Mouse (Mus musculus): ENCODE data around the gene Cavin4.

Cavin4 gene

DNA sequence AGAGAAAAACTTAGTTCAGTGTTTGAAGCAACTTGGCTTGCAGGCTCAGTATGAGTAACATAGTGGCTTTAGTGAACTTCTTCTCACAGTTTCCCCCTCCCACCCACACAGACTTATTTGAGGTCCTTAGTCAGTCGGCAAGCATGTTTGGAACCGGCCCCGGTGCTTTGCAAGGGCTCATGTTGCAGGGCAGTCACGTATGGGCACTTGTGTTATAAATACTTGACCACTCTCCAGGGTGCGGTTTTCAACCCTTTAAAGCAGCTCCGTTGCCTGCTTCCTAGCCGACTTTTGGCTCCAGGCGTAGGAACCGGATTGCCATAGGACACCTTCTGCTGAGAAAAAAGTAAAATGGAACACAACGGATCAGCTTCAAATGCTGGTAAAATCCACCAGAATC, at the start of gene Cavin4:
Gene Cavin4, plus strand, starts transcription at position 244 of the 400 bp plus-strand sequence.
- DNase-seq = no peak

DNA sequence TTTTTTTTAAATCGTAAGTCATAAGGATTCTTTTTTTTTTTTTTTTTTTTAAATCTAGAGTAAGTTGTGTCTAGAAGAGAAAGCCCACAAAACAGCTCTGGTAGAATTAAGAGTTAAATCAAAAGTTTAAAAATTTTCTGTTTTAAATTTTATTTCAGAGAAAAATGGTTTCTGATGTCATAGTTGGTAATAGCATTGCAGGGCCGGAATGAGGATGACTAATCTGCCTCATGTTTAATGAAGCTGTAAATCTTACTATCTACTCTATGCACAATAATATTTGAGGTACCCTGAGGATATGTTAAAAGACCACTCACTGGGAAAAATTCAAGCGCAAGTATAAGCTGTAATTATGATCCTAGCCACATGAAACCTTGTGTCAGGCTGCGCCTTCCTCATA, 47.8 kb upstream of the Cavin4 start:
- DNase-seq = no peak

DNA sequence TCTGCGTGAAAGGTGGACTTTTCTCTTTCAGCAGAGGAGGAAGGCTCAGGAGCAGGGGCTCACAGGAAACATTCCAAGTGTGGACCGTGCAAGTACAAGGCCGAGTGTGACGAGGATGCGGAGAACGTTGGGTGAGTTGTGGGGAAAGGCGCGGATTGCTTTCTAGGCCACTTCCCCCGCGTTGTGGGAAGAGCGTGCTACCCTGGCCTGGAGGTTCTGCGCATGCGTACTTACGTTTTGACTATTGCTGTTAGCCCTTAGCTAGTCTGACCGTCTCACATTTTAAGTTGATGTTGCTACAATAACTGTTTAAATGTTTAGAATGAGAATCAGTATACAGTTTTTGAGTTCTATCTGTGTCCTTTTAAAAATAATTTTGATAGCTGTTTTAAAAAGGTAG, 46.1 kb upstream of the Cavin4 start:
- DNase-seq = no peak

DNA sequence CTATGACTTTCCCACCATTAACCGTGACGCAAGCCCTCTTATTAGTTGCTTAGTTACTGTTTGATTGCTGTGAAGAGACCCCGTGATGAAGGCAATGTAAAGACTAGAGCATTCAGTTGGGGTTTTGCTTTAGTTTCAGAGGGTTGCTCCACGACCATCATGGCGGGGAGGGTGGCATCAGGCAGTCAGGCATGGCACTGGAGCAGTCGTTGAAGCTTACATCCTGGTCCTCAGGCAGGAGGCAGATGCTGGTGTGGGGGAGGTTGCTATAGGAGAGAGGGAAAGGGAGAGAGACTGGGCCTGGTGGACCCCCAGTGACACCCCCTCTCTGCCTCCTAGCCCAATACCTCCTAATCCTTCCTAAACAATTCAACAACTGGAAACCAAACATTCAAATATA, 43.2 kb upstream of the Cavin4 start:
- DNase-seq = no peak

DNA sequence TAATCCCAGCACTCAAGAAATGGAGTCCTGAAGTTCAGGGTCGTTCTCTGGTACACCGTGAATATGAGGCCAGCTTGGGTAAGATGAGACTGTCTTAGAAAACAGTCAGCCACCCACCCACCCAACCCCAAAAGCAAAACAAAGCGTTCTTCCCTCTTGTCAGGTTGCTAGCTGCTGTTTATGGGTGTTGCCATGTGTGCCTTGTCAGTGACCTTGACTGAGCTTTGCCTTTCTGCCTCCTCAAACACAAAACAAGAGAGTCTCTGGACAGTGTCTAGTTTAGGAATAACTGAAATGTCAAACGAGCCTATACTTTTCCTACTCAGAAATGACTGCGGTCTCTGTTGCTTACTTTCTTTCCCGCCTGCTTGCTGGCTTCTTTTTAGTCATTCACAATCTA, 41.1 kb upstream of the Cavin4 start:
- no peak for DNase-seq

DNA sequence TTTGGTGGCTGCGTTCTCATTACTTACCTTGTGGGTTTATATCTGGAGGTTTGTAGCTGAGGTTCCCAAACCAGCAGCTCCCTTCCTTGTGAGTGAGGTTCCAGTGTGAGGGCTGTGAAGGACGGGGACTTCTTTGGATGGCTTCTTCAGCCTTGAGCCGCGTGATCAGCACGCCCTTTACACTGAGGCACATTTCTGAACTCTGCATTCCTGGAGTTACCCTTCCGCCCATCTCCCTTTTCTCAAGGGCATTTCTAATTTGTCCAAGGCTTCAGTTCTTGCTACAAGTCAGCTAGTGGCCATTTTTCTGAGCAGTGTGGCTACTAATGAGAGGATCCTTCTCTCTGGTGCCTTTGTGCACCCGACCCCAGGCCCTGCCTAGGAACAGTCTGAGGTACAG, 40.4 kb upstream of the Cavin4 start:
- DNase-seq = no peak

DNA sequence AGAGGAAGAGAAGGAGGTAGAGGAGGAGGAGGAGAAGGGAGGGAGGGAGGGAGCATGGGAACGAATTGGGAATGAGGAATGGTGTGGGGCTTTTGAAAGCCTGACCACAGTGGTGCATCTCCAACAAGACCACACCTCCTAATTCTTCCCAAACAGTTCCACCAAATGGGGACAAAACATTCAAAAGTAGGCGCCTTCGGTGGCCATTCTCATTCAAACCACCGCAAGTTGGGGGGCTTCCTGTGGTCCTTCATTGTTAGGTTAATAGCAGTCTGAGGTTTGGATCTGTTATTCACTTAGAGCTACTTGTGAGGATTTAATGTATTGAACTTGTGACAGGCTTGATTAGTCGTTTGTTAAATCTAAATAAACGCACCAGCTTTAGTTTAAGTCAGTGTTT, 38.4 kb upstream of the Cavin4 start:
- no peak for DNase-seq

DNA sequence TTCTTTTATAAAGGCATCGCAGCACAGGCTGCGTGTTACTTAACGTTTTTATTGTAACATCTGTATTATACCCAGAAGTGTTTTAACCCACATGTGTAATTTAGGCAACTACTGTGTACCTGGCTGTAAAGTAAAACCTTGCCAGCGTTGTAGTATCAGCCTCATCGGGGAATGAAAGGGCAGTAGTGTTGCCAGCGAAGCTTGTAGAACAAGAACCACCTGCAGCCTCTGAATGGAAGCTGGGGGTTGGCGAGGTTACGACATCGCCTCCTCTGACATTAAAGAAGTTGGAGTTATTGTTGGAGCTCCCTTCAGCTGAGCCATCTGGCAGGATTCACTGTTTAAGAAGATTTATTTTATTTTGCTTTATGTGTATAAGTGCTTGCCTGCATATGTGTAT, 37.5 kb upstream of the Cavin4 start:
- no peak for DNase-seq

DNA sequence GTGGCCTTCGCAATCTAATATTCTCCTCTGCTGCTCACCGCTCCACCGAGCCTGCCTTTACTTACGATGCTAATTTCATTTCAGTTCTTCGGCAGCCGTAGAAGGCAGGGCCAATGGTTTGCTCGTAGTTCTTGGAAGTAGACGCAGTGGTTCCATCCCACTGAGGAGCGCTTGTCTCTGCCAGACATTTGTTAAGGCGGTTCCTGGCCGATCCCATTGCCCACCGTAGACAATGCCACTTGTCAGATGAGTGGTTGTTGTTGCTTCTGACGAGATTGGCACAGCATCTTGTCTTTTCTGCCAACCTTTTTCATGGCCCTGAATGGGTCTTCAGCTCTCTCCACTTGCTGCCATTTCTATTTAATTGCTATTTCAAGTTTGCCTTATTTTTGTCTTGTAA, 33.9 kb upstream of the Cavin4 start:
- DNase-seq = no peak

DNA sequence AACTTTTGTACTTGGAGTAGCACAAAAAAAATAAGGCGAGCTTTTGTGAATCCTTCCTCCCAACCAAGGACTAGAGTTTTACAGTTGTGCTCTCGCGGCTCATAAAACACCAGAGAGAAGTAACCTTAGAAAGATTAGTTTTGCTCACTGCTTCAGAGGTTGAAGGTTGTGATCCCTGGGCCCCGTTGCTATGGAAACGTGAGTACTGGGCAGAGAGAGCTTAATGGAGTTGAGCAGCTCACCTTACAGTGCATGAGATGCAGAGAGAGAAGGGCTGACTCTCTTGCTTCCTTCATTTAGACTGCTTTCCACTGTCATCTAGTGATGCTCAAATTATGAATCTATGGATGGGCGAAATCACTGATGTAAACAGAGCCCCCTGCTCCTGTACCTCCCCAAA, 29.8 kb upstream of the Cavin4 start:
- no peak for DNase-seq

DNA sequence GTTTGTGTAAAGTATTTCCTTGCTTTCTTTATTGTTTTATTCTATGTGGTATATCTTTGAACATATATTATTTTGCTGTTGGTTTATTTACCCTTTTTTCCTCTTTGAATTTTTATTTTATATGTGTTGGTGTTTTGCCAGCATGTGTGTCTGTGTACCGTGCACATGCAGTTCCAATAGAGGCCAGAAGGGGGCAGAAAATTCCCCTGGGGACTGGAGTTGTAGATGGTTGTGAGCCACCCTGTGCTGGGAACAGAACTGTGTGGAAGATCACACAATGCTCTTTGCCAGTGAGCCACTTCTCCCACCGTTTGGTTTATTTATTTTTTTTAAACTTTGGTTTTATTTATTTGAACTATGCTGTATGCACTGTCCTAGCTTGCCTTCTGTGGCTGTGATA, 29.3 kb upstream of the Cavin4 start:
- DNase-seq = no peak

DNA sequence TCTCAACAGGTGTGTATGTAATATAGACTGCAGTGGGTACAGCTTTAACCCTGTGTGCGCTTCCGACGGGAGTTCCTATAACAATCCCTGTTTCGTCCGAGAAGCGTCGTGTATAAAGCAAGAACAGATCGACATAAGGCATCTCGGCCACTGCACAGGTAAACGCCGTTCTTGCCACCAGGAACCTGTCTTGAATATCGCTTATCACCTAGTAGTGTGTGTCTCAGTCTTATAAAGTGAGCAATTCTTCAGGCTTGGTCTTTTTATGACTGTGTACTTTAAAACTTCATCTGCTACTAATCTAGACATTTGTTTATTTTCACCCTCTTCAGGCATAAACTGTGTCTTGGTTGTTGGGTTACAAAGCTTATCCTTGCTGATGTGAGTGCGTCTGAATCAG, 26.5 kb upstream of the Cavin4 start:
- DNase-seq = no peak

DNA sequence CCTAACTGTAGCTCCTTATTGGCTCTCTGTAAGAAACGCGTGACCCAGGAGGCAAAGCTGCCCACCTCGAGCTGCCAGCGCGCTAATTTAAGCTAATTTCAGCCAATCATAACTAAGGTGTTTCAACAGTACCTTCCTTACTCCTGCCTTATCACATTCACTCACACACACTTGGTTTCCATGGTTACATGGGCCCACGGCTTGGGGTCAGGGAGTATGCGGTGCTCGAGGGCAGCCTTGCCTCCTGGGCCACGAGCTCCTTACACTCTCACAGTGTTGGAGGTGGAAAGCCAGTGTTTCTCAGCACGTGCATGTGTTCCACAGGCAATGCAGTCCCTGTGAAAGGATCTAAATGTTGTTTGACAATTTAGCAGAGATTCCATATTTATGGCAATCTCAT, 25.2 kb upstream of the Cavin4 start:
- DNase-seq = no peak

DNA sequence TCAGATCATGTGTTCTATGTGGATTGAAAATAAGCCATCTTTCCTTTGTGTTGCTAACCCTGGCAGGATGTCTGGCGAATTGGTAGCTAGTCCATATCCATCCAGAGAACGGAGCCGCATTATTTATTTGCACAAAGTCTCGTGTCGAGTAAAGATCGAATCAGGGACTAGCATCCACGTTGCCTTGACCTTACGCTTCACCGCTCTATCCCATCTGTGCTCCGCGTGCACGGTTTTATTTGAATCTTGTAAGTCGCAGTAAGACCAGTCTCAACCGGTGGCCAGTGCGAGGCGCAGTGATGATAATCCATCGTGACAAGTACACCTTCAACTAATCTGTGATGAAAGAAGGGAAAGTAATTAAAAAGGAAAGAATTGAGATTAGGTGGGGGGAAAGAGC, 23.8 kb upstream of the Cavin4 start:
- DNase-seq = no peak

DNA sequence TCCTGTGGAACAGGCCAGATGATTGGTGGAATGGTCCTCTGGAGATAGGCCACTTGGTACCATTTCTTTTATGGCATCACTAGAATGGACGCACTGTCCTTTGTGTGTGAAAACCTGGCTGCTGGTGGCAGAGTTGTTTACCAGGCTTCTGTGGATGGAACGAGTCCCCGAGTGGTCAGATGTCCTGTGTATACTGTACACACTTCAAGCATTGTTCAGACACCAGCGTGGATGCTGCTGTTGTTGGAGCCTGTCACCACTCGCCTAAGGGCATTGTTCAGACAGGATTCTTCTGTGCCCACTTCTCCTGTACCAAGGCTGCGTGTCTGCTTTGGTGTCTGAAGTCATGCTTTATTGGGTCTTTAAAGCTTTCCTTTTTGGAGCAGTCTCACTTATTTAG, 19.5 kb upstream of the Cavin4 start:
- DNase-seq = no peak

DNA sequence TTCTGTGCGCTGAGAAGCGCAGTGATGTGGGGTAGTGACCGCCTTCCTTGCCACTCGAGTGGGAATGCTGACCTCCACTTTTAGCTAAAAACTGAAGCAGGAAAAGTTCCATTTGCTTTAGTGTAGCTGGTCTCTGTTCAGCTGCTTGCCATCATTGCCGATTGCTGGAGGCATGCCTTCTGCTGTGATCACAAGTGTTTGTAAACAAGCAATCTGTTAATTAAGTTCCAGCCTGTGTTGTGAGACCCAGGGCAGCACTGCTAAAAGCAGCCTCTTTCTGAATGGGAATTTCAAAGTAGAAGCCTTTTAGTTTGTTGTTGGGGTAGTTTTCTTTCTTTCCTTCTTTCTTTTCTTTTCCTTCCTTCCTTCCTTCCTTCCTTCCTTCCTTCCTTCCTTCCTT, 17.2 kb upstream of the Cavin4 start:
- DNase-seq = no peak

DNA sequence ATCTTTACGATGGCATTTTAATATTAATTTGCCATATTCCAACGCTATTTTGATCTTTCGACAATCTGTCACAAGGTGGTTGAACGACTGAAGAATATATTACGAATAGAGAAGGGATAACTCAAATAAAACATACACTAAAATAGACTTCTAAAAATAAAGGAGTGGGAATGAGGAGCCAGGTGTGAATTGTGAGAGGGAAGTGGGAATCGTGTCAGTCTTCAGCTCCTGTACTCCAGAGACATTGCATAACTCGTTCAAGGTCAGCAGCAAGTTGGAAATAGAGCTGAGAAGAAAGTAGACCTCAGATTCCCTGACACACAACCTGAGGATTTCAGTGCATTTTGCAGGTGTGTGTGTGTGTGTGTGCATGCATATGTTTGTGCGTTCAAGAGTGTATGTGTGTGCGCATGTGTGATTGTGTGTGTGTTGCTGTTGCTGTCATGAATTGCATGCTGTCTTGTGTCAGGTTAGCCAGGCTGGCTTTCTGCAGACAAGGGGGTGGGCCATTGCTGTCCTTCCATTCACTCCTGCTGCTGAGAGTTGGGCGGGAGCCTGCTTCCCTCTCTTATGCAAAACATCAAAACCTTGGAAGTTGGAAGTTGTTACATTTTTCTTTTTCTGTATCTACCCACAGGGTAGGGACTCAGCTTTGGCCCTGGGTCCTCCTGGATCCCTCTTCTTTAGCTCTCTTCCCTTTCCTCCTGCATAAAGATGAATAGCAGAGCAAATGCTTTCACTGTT, 12.5 kb upstream of the Cavin4 start:
- DNase-seq = no peak

DNA sequence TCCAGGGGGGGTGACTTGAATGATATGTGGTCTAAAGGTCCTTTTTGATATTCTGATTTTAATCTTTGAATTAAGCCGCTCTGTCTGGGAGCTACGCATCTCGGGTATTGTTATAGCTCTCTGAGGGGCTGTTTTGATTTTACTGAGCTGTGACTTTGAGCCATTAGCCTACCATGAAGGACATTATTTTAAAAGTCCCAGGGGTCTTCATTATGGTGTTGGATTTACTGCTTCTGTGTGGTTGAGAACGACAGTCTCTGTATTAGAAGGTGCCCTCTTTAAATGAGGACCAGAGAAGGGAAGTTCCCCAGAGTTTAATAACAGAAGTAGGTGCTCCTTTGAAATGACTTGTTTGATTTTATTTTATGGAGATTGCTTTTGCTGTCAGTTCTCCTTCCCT, 9.2 kb upstream of the Cavin4 start:
- DNase-seq = no peak

DNA sequence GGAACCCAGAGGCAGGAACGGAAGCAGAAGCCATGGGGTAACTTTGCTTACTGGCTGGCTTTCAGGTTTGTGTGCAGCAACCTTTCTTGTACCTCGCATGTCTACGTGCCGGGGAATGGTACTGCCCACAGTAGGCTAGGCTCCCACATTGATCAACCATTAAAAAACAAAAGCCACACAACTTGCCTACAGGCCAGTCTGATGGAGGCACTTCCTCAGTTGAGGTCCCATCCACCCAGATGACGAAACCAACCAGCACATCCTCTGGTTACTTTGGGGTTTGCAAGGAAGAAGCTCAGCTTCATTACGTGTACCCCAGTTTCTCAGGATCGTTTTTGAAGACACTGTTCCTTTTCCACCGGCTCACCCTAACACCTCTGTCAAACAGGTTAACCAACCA, 6.8 kb upstream of the Cavin4 start:
- no peak for DNase-seq

DNA sequence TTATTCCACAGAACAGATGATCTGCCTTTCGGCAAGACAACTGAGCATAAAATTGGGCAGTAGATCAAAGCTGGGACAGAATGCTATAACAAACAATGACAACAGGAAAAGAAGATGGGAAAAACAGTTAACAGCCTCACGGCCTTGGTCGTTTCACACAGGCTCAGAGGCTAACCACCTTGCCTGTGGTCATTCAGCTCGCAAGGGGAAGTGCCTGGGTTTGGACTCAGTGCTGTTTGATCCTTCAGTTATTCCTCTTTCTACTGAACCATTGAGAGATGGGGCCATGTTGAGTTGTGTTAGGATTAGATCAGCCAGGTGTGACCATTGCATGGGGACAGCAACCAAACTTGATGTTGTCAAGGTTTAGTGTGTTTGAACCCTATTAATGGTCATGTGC, 3.2 kb upstream of the Cavin4 start:
- no peak for DNase-seq

DNA sequence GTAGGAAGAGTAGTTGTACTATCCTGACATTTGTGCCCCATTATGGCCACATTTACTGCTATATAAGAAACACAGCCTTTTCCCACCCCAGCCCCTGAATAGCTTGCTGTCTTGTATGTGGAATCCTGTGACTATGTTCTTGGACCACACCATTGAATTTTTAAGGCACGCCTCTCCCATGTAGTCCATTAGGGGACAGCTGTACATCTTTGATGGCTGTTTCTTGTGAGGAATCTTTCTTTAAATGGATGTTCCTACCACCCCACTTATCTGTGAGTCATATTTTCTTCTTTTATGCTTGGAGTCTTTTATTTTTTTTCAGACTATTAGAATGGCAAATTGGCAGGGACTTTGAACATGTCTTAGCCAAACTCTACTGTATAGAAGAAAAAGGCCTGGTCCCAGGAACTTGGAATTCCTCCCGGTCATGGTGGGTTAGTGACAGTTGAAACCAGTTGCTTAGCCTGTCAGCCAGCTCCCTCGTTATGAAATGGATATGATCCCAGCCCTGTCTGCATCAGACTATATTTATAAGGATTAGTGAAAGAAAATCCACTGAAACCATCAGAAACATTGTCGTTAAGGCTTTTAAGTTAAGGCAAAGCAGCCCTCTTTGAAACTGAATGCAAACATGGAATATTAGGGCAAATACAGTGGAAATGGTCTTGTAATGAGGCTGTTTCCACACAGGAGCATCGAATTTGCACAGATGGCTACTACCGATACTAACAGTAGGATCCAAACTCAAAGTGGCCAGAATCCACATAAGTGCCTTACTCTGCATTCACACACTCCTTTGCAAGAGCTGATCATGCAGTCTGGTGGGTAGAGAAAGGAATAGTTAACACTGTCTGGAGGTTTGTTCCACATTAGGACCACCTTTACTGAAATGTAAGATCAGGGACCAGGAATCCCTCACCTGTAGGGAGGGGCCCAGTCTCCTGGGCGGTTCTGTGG, 2.4 kb upstream of the Cavin4 start:
- no peak for DNase-seq

DNA sequence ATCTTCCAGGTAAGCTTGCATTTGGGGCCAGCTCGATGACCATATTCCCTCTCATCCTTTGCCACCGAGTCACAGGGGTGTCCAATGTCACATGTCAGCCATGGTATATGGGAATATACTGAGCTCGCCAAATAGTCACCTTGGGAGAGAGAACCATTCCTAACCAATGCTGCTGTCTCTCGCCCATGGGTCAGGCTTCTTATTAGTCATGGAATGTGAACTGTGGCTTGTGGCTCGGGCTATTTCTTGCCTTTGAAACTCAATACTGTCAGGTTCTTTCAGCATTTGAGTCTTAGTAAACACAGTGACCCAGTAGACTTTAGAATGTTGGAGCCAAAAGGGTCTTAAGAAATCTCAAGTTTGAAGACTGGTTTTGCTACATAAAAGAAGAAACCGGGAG, 707 bp downstream of the Cavin4 start:
- no peak for DNase-seq

DNA sequence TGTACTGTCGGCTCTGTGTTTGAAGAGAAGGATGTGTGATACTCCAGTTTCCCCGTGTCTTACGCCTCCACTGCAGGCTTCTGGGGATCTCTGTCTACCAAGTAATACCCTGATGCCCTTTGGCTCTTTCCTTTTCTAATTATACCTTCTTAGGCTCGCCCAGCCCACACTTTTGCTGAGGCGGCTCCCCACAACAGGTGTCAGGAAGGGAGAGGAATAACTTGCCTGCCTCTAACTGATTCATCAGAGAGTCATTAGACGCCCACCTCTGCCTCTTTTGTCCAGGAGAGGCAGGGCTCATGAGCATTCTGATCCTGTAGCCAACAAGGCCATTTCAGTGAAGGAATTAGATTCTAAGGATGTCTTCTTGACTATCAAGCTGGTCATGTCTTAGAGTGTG, 4.0 kb downstream of the Cavin4 start:
- no peak for DNase-seq

DNA sequence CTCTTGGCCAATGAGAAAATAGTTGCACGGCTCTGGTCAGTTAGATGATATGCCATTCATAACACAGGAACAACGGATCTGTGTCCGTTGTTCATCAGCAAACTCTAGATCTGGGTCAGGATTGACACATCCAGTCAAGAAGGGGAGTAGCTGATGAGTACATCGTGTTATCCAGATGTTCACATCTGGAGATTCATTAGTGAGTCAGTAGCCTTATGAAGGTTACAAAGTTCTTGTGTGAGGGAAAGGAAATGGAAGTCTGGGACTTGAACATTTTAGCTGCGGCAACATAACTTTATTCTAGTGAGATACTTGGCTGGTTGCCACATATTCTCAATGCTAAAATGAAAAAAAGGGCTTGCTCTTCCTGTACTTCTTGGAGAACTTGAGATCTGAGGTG, 9.6 kb downstream of the Cavin4 start:
- DNase-seq = no peak

DNA sequence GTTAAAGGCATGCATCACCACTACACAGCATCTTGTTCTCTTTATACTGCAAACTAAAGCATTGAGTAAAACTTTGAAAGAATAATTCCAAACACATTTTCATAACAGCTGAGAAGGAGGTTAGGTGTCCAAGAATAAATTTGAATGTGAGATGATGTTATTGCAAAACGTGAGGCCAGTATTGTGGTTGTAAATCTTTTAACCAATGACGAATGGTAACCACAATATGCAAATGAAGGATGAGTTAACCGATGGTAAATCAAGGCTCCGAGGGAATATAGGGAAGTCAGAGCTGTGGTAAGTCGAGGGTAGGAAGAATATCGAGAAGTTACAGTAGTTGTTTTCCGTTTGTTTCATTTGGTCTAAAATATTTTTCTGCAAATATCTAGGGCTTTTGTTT, 11.1 kb downstream of the Cavin4 start:
- no peak for DNase-seq
